Mouse (Mus musculus): ENCODE data around the gene A830005F24Rik. TPM values are rescaled to one million over a fixed set of nuclear protein-coding genes. Genes with fewer than 3 reads are reported as not detected.

A830005F24Rik gene
- total and polyA plus RNA-seq, 3 experiments: 0.70 to 0.73 TPM; not detected in 1

- no peak for TF ChIP-seq MYC (IDR thresholded peaks at IDR 0.05; ENCODE audit: low read depth, low read length)
- no peak for TF ChIP-seq CTCF (IDR thresholded peaks at IDR 0.05 in 2 of 3, conservative IDR thresholded peaks at IDR 0.05 in 1 of 3; ENCODE audit: control insufficient read depth in 1 of 3, insufficient read depth in 1 of 3, low read depth in 2 of 3, low read length in 3 of 3, poor library complexity in 1 of 3, severe bottlenecking in 1 of 3)
- TF ChIP-seq BHLHE40 (IDR thresholded peaks at IDR 0.05; ENCODE audit: borderline replicate concordance, low read depth, low read length): no peak
- no peak for TF ChIP-seq USF2 (IDR thresholded peaks at IDR 0.05; ENCODE audit: borderline replicate concordance in 1 of 2, insufficient read depth in 1 of 2, low read depth in 1 of 2, low read length in 2 of 2)
- TF ChIP-seq ZC3H11A (IDR thresholded peaks at IDR 0.05; ENCODE audit: low read depth, low read length): no peak
- TF ChIP-seq GABPA (IDR thresholded peaks at IDR 0.05; ENCODE audit: low read depth, low read length): no peak
- TF ChIP-seq MAZ (IDR thresholded peaks at IDR 0.05; ENCODE audit: low read depth, low read length): no peak
- no peak for TF ChIP-seq CHD2 (IDR thresholded peaks at IDR 0.05; ENCODE audit: low read length)
- TF ChIP-seq SMC3 (IDR thresholded peaks at IDR 0.05; ENCODE audit: low read depth, low read length): no peak
- no peak for TF ChIP-seq ZMIZ1 (IDR thresholded peaks at IDR 0.05; ENCODE audit: low read depth, low read length)
- no peak for TF ChIP-seq HCFC1 (IDR thresholded peaks at IDR 0.05; ENCODE audit: low read depth, low read length)
- no peak for TF ChIP-seq RAD21 (IDR thresholded peaks at IDR 0.05; ENCODE audit: low read depth, low read length)
- no peak for TF ChIP-seq POLR2AphosphoS5 (IDR thresholded peaks at IDR 0.05; ENCODE audit: borderline replicate concordance, low read depth, low read length)
- TF ChIP-seq NRF1 (IDR thresholded peaks at IDR 0.05; ENCODE audit: insufficient read depth, low read depth, low read length, poor library complexity, severe bottlenecking): no peak
- no peak for TF ChIP-seq E2F4 (IDR thresholded peaks at IDR 0.05; ENCODE audit: borderline replicate concordance, low read depth, low read length)
- no peak for TF ChIP-seq RCOR1 (IDR thresholded peaks at IDR 0.05; ENCODE audit: low read depth, low read length)
- no peak for TF ChIP-seq ELF1 (IDR thresholded peaks at IDR 0.05; ENCODE audit: low read depth, low read length)
- TF ChIP-seq NELFE (IDR thresholded peaks at IDR 0.05; ENCODE audit: low read depth, low read length): no peak
- no peak for TF ChIP-seq MAX (IDR thresholded peaks at IDR 0.05; ENCODE audit: low read length)
- no peak for TF ChIP-seq JUND (IDR thresholded peaks at IDR 0.05; ENCODE audit: low read depth, low read length)
- no peaks in the 10 kb centered on the region for H3K9me3 ChIP-seq (replicated peaks; ENCODE audit: insufficient read depth, low read length)
- no peak overlapping the region for H3K9ac ChIP-seq (ENCODE audit: control insufficient read depth, low read depth, low read length, poor library complexity, severe bottlenecking)
- peaks cover 0 to 2% of the 10 kb centered on the region in 2 experiments; a peak in 1 of 4 replicates for H3K27me3 ChIP-seq (ENCODE audit: control insufficient read depth in 1 of 2, insufficient read depth in 2 of 2, low read length in 2 of 2)
- no peaks in the 10 kb centered on the region for H3K79me2 ChIP-seq (ENCODE audit: control insufficient read depth, insufficient read depth, low read length, poor library complexity)
- H3K36me3 ChIP-seq (ENCODE audit: control insufficient read depth in 1 of 2, insufficient read depth in 2 of 2, low read length in 2 of 2): no peaks in the 10 kb centered on the region
- H3K4me1 ChIP-seq (ENCODE audit: control insufficient read depth in 1 of 2, insufficient read depth in 2 of 2, low read length in 2 of 2): no peaks in the 10 kb centered on the region
- H3K27ac ChIP-seq (ENCODE audit: control insufficient read depth, low read depth, low read length): no peak overlapping the region
- no peak for DNase-seq (ENCODE audit: low read depth, low spot score)
- no peak overlapping the region for H3K4me3 ChIP-seq (ENCODE audit: control insufficient read depth in 1 of 2, insufficient read depth in 1 of 2, low read depth in 2 of 2, low read length in 2 of 2)
Observed at GRCm38 (mm10) chr13:48466186-48466585, 47.2 kb upstream of the A830005F24Rik start.

GRCm38 (mm10) chr13:48468656-48469180, 44.7 kb upstream of the A830005F24Rik start:
- H3K9me3 ChIP-seq (replicated peaks; ENCODE audit: insufficient read depth, low read length): no peaks in the 10 kb centered on the region
- H3K4me3 ChIP-seq (ENCODE audit: control insufficient read depth in 1 of 2, insufficient read depth in 1 of 2, low read depth in 2 of 2, low read length in 2 of 2): no peak overlapping the region
- H3K9ac ChIP-seq (ENCODE audit: control insufficient read depth, low read depth, low read length, poor library complexity, severe bottlenecking): no peak overlapping the region
- no peak for TF ChIP-seq HCFC1 (IDR thresholded peaks at IDR 0.05; ENCODE audit: low read depth, low read length)
- no peak for TF ChIP-seq USF1 (IDR thresholded peaks at IDR 0.05; ENCODE audit: low read depth, low read length)
- no peak for TF ChIP-seq MYC (IDR thresholded peaks at IDR 0.05; ENCODE audit: low read depth, low read length)
- no peak for TF ChIP-seq MAZ (IDR thresholded peaks at IDR 0.05; ENCODE audit: low read depth, low read length)
- no peak for TF ChIP-seq CHD2 (IDR thresholded peaks at IDR 0.05; ENCODE audit: low read length)
- TF ChIP-seq RCOR1 (IDR thresholded peaks at IDR 0.05; ENCODE audit: low read depth, low read length): no peak
- no peak for TF ChIP-seq NELFE (IDR thresholded peaks at IDR 0.05; ENCODE audit: low read depth, low read length)
- no peak for DNase-seq (ENCODE audit: low read depth, low spot score)
- peaks cover 0 to 2% of the 10 kb centered on the region in 2 experiments; a peak in 1 of 4 replicates for H3K27me3 ChIP-seq (ENCODE audit: control insufficient read depth in 1 of 2, insufficient read depth in 2 of 2, low read length in 2 of 2)
- no peaks in the 10 kb centered on the region for H3K36me3 ChIP-seq (ENCODE audit: control insufficient read depth in 1 of 2, insufficient read depth in 2 of 2, low read length in 2 of 2)
- no peak overlapping the region for H3K27ac ChIP-seq (ENCODE audit: control insufficient read depth, low read depth, low read length)
- no peaks in the 10 kb centered on the region for H3K79me2 ChIP-seq (ENCODE audit: control insufficient read depth, insufficient read depth, low read length, poor library complexity)
- H3K4me1 ChIP-seq (ENCODE audit: control insufficient read depth in 1 of 2, insufficient read depth in 2 of 2, low read length in 2 of 2): no peaks in the 10 kb centered on the region

Data from MEL (cell line).